Mouse (Mus musculus) liver, adult 2 months (tissue): ENCODE results near the gene Slc9a3r2.

Source experiments
- CTCF ChIP-seq: fragments of 200-500 bp; IDR thresholded peaks from 2 replicates; pipeline ENCODE4 v1.5.1; 2011; ENCODE audit warnings: low read depth, low read length, control low read depth
- POLR2A ChIP-seq: fragments of 200-500 bp; IDR thresholded peaks from 2 replicates; pipeline ENCODE4 v1.6.1; 2011; ENCODE audit warnings: low read length, control low read depth; ENCODE audit not compliant: insufficient read depth; ENCODE audit errors: extremely low read depth

DNA sequence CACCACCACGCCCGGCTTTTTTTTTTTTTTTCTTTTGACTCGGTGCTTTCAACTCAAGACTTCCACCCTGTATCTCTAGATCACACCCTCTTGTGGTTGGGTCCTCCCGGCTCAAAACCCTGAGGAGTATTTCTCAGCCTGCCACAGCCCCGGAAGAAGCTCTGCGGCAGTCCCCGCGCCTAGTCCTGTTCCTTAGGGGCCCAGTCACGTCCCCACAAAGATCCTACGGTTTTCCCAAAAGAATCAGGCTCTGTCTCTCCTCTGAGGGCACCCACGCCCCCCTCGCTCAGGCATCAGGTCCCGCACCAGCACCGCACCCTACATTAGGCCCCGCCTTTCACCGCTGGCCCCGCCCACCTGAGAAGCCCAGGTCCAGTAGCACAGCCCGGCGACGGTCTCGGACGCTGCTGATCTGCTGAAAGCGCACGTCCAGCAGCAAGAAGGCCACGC, 37.0 kb upstream of the Slc9a3r2 start:
- TF ChIP-seq POLR2A (no peak), CTCF (no peak)
